Mouse (Mus musculus) hindbrain, embryonic 16.5 days (tissue): ENCODE results near the gene Rab4a. TPM values are rescaled to one million over a fixed set of nuclear protein-coding genes. Genes with fewer than 3 reads are reported as not detected.
A peak's percentile ranks its signal among the peaks of the same experiment; 100 is the strongest.

Experiments
- ATAC-seq: fragments of 200-750 bp; cut with Nextera tagmentation; 2 replicates; pipeline ENCODE4 v1.8.0; 2017; ENCODE audit warnings: moderate TSS enrichment, moderate library complexity
- H3K27ac ChIP-seq: fragments of 300-500 bp; sonication (generic); 2 replicates; pipeline ENCODE4 v1.5.1; 2014; ENCODE audit warnings: low read depth, mild to moderate bottlenecking, control low read depth, low read length, moderate library complexity
- H3K27me3 ChIP-seq: fragments of 300-500 bp; sonication (generic); replicated peaks from 2 replicates; pipeline ENCODE4 v1.6.1; 2014; ENCODE audit warnings: low read length; ENCODE audit not compliant: control insufficient read depth, insufficient read depth
- H3K36me3 ChIP-seq: fragments of 300-500 bp; sonication (generic); 2 replicates; pipeline ENCODE4 v1.6.1; 2014; ENCODE audit warnings: mild to moderate bottlenecking, low read length, moderate library complexity, mixed read lengths; ENCODE audit not compliant: control insufficient read depth, insufficient read depth
- H3K4me1 ChIP-seq: fragments of 300-500 bp; sonication (generic); 2 replicates; pipeline ENCODE4 v1.6.1; 2014; ENCODE audit warnings: low read depth, low read length; ENCODE audit not compliant: control insufficient read depth, insufficient read depth
- H3K4me2 ChIP-seq: fragments of 300-500 bp; sonication (generic); 2 replicates; pipeline ENCODE4 v1.6.1; 2014; ENCODE audit warnings: mild to moderate bottlenecking, low read length, control low read depth, moderate library complexity
- H3K4me3 ChIP-seq: fragments of 300-500 bp; sonication (generic); 2 replicates; pipeline ENCODE4 v1.5.1; 2014; ENCODE audit warnings: mild to moderate bottlenecking, low read length, control low read depth, moderate library complexity
- H3K9ac ChIP-seq: fragments of 300-500 bp; sonication (generic); 2 replicates; pipeline ENCODE4 v1.6.1; 2014; ENCODE audit warnings: low read depth, mild to moderate bottlenecking, control low read depth, low read length, moderate library complexity
- H3K9me3 ChIP-seq: fragments of 300-500 bp; sonication (generic); 2 replicates; pipeline ENCODE4 v1.6.1; 2014; ENCODE audit warnings: mild to moderate bottlenecking, low read length, moderate library complexity; ENCODE audit not compliant: control insufficient read depth
- WGBS: fragments of 180-500 bp; shearing (Covaris S2); extraction: QIAGEN DNeasy Blood & Tissue Kit; methylation state at CpG from one replicate; pipeline ENCODE4 v1.1.7; 2014; 5-methylcytosine and 5-hydroxymethylcytosine counted together
- polyA plus RNA-seq: library from polyadenylated mRNA; unstranded; fragments of >200 nt; fragmentation: Nextera tagmentation; extraction: Ambion mirVana; gene quantifications from 2 replicates; pipeline ENCODE4 v1.2.1, GENCODE M21; 2015

The Rab4a gene
- polyA plus RNA-seq, 1 experiment from 2014 or later: 87.4 TPM

GRCm38 (mm10) chr8:123859648-123860259 lies 54.0 kb downstream of the Rab4a start, which contains the start of gene Ccsap:
Ccsap (minus strand) TSS chr8:123860209.
- ATAC-seq: no peak; the same call in 1 of the 2 replicates
- Histone ChIP-seq H3K27me3 (no peaks in the 10 kb centered on the region; the same call in 1 of the 2 replicates), H3K9me3 (no peaks in the 10 kb centered on the region), H3K9ac (peak within 1 kb of the TSS; percentile 89), H3K4me1 (peaks cover 10% of the 10 kb centered on the region), H3K4me3 (peak within 1 kb of the TSS; percentile 98), H3K4me2 (peak within 1 kb of the TSS; percentile 94), H3K36me3 (no peaks in the 10 kb centered on the region), H3K27ac (peak within 1 kb of the TSS; percentile 90)
- under 1% methylated on average over 48 of the region's 48 CpGs for WGBS

- peaks cover 10% of the 10 kb centered on the region for H3K4me1 ChIP-seq
- ATAC-seq: no peak
- H3K9ac ChIP-seq: no peak overlapping the region; the same call in 1 of the 2 replicates
- WGBS: 72% methylated on average over 4 of the region's 4 CpGs
- no peak overlapping the region; the same call in 1 of the 2 replicates for H3K27ac ChIP-seq
- H3K4me2 ChIP-seq: peak overlapping the region; percentile 94
- H3K27me3 ChIP-seq: no peaks in the 10 kb centered on the region; the same call in 1 of the 2 replicates
- no peaks in the 10 kb centered on the region for H3K36me3 ChIP-seq
- no peaks in the 10 kb centered on the region for H3K9me3 ChIP-seq
- H3K4me3 ChIP-seq: peak overlapping the region; percentile 98
These were observed 54.6 kb downstream of the Rab4a start for GRCm38 (mm10) chr8:123860386-123860785.

- WGBS: 82% methylated on average over 7 of the region's 7 CpGs
- H3K27ac ChIP-seq: no peak overlapping the region
These were observed 60.0 kb downstream of the Rab4a start for GRCm38 (mm10) chr8:123865786-123866185.

DNA sequence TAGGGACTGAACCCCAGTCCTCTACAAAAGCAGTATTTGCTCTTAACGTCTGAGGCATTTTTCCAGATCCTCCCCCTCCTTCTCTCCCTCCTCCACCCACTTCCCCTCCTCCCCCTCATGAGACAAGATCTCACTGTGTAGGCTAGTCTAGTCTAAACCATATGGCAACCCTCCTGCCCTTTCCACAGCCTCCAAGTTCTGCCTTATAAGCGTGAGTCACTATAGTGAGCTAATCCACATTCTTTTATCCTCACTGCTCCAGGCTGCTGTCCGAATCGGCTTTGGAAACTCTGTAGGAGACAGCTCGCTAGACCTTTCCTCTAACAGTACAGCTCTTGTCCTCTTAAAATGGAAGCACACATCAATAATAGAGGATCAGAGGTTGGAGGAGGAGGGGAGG lies 61.2 kb downstream of the Rab4a start:
- no peaks in the 10 kb centered on the region for H3K36me3 ChIP-seq
- H3K27ac ChIP-seq: no peak overlapping the region
- WGBS: 36% methylated on average over 5 of the region's 5 CpGs
- no peaks in the 10 kb centered on the region for H3K27me3 ChIP-seq
- no peak overlapping the region for H3K4me2 ChIP-seq
- no peak overlapping the region for H3K9ac ChIP-seq
- no peaks in the 10 kb centered on the region for H3K9me3 ChIP-seq
- peak; percentile 54; the same call in 1 of the 2 replicates for ATAC-seq
- H3K4me3 ChIP-seq: no peak overlapping the region
- H3K4me1 ChIP-seq: no peaks in the 10 kb centered on the region

More at GRCm38 (mm10) chr8:123865786-123866185, 60.0 kb downstream of the Rab4a start:
- Histone ChIP-seq H3K4me2 (no peak overlapping the region), H3K27me3 (no peaks in the 10 kb centered on the region; the same call in 1 of the 2 replicates), H3K4me1 (no peaks in the 10 kb centered on the region), H3K4me3 (no peak overlapping the region), H3K36me3 (no peaks in the 10 kb centered on the region), H3K9ac (no peak overlapping the region), H3K9me3 (no peaks in the 10 kb centered on the region)
- no peak for ATAC-seq

- 76% methylated on average over 9 of the region's 9 CpGs for WGBS
- ATAC-seq: no peak
- H3K4me1 ChIP-seq: no peaks in the 10 kb centered on the region
These were observed 66.3 kb downstream of the Rab4a start for GRCm38 (mm10) chr8:123872048-123872447.

DNA sequence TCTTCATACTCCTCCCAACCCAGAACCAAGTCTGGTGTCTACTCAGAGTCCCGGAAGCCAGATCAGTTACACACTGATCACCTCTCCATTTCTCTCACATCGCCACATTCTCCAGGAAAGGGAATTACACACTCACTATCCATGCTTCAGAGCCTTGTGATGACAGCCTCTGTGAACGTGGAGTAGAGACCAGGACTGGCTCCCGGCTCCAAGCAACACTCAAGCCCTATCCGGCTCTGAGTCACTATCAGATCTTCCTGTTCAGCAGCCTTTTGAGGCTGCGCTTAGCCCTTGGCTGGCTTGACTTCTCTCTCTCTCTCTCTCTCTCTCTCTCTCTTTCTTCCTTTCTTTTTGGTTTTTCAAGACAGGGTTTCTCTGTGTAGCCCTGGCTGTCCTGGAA lies 67.6 kb downstream of the Rab4a start:
- Histone ChIP-seq H3K4me3 (no peak overlapping the region), H3K9me3 (no peaks in the 10 kb centered on the region), H3K27me3 (no peaks in the 10 kb centered on the region), H3K36me3 (no peaks in the 10 kb centered on the region), H3K4me1 (no peaks in the 10 kb centered on the region), H3K4me2 (no peak overlapping the region), H3K9ac (no peak overlapping the region), H3K27ac (no peak overlapping the region)
- no peak for ATAC-seq
- WGBS: 86% methylated on average over 6 of the region's 6 CpGs

More at GRCm38 (mm10) chr8:123872048-123872447, 66.3 kb downstream of the Rab4a start:
- no peak overlapping the region for H3K9ac ChIP-seq
- no peaks in the 10 kb centered on the region for H3K27me3 ChIP-seq
- H3K4me2 ChIP-seq: no peak overlapping the region
- H3K27ac ChIP-seq: no peak overlapping the region
- no peaks in the 10 kb centered on the region for H3K36me3 ChIP-seq
- H3K4me3 ChIP-seq: no peak overlapping the region
- H3K9me3 ChIP-seq: no peaks in the 10 kb centered on the region

- 83% methylated on average over 11 of the region's 11 CpGs for WGBS
- H3K4me2 ChIP-seq: no peak overlapping the region
- no peaks in the 10 kb centered on the region for H3K4me1 ChIP-seq
- H3K9ac ChIP-seq: no peak overlapping the region
- ATAC-seq: no peak
- H3K9me3 ChIP-seq: no peaks in the 10 kb centered on the region
- H3K36me3 ChIP-seq: no peaks in the 10 kb centered on the region
- no peak overlapping the region for H3K27ac ChIP-seq
- no peaks in the 10 kb centered on the region for H3K27me3 ChIP-seq
- H3K4me3 ChIP-seq: no peak overlapping the region
These were observed 68.5 kb downstream of the Rab4a start for GRCm38 (mm10) chr8:123874324-123874723.

DNA sequence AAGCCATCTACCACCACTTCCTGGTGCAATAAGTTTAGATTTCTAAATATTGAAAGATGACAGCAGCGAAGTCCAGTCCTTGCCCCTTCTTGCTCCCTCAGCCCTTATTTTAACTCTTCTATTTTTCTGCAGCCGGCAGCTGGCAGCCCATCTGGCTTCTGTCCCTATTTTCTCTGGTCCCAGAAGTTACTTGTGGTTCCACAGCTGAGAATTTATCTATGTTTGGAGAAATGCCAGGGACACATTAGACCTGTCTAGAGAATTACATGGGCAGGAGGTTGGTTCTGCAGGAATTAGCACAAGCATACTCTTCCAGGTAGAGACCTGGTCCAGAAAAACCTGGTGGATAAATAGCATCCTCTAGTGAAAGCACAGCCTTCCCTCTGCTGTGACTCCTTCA lies 72.1 kb downstream of the Rab4a start:
- H3K27me3 ChIP-seq: no peaks in the 10 kb centered on the region
- no peaks in the 10 kb centered on the region for H3K36me3 ChIP-seq
- no peak overlapping the region for H3K4me3 ChIP-seq
- H3K4me2 ChIP-seq: no peak overlapping the region
- H3K9ac ChIP-seq: no peak overlapping the region
- ATAC-seq: no peak
- H3K4me1 ChIP-seq: no peaks in the 10 kb centered on the region
- WGBS: 69% methylated on average over 2 of the region's 2 CpGs
- no peak overlapping the region for H3K27ac ChIP-seq
- no peaks in the 10 kb centered on the region for H3K9me3 ChIP-seq

- no peaks in the 10 kb centered on the region for H3K36me3 ChIP-seq
- no peak overlapping the region for H3K27ac ChIP-seq
- WGBS: 60% methylated on average over 10 of the region's 10 CpGs
- no peaks in the 10 kb centered on the region for H3K9me3 ChIP-seq
- no peak for ATAC-seq
- H3K4me2 ChIP-seq: no peak overlapping the region
- H3K27me3 ChIP-seq: no peaks in the 10 kb centered on the region
- H3K4me1 ChIP-seq: peaks cover 16% of the 10 kb centered on the region
- no peak overlapping the region; the same call in 1 of the 2 replicates for H3K9ac ChIP-seq
- H3K4me3 ChIP-seq: no peak overlapping the region
These were observed 74.5 kb downstream of the Rab4a start for GRCm38 (mm10) chr8:123880271-123880670.
